Mouse (Mus musculus): ENCODE data around the gene Hgfac. TPM values are rescaled to one million over a fixed set of nuclear protein-coding genes. Genes with fewer than 3 reads are reported as not detected.

Hgfac gene
- total RNA-seq, 2 experiments from 2014 or later = 1.1 to 1.7 TPM

Small RNA genes lying within 50 kb of the gene (microRNA-seq; reads per million reads assigned to microRNA genes)
- gene Mir3097 = 19.9 to 20.6 reads per million in 2 experiments

Other genes with a start within 250 kb of the Hgfac start
- 1 to 10 TPM; 3.8 to 6.4 TPM for gene Msantd1, start 133.5 kb upstream of the Hgfac start, total RNA-seq (2021)
- 10 to 100 TPM; 49.6 to 50.4 TPM for gene Rgs12, start 92.1 kb upstream of the Hgfac start, total RNA-seq (2021)
- 10 to 100 TPM; 24.7 to 26.6 TPM for gene Dok7, start 15.3 kb downstream of the Hgfac start, total RNA-seq (2021)
- gene Lrpap1, start 64.3 kb downstream of the Hgfac start, total RNA-seq (2021) = 100 to 1,000 TPM; 142 to 156 TPM
- gene Adra2c, start 236.8 kb downstream of the Hgfac start, total RNA-seq (2021) = 10 to 100 TPM; 25.6 to 28.9 TPM